Mouse (Mus musculus) lung, adult 2 months (tissue): ENCODE results near the gene B230217C12Rik. TPM values are rescaled to one million over a fixed set of nuclear protein-coding genes. Genes with fewer than 3 reads are reported as not detected.
A peak's percentile ranks its signal among the peaks of the same experiment; 100 is the strongest.

ENCODE experiments used
- DNase-seq: peaks from one replicate; pipeline ENCODE4 v3.0.0; 2022
- H3K4me1 ChIP-seq: fragments of 200-500 bp; 2 replicates; pipeline ENCODE4 v1.6.1; 2011; ENCODE audit warnings: low read length; ENCODE audit not compliant: control insufficient read depth, insufficient read depth
- H3K4me3 ChIP-seq: fragments of 200-500 bp; replicated peaks from 2 replicates; pipeline ENCODE3; 2011; ENCODE audit warnings: low read depth, mild to moderate bottlenecking, control low read depth, low read length; ENCODE audit errors: extremely low read depth
- CTCF ChIP-seq: fragments of 200-500 bp; IDR thresholded peaks from 2 replicates; pipeline ENCODE4 v1.5.1; 2011; ENCODE audit warnings: mild to moderate bottlenecking, low read length, control low read depth; ENCODE audit not compliant: insufficient read depth
- POLR2A ChIP-seq: fragments of 200-500 bp; IDR thresholded peaks from 2 replicates; pipeline ENCODE4 v1.6.1; 2011; ENCODE audit warnings: low read depth, mild to moderate bottlenecking, control low read depth, low read length, borderline replicate concordance; ENCODE audit errors: extremely low read depth
- WGBS: fragments of 180-500 bp; shearing (Covaris S2); methylation state at CpG from one replicate; pipeline ENCODE4 v1.1.7; 2018; 5-methylcytosine and 5-hydroxymethylcytosine counted together
- polyA plus RNA-seq: library from polyadenylated mRNA; depleted of rRNA; stranded (reverse); fragments of >200 nt; gene quantifications from 2 replicates; pipeline ENCODE4 v1.2.3, GENCODE M21; 2012

B230217C12Rik gene
- polyA plus RNA-seq, 1 experiment: 4.5 TPM

DNA sequence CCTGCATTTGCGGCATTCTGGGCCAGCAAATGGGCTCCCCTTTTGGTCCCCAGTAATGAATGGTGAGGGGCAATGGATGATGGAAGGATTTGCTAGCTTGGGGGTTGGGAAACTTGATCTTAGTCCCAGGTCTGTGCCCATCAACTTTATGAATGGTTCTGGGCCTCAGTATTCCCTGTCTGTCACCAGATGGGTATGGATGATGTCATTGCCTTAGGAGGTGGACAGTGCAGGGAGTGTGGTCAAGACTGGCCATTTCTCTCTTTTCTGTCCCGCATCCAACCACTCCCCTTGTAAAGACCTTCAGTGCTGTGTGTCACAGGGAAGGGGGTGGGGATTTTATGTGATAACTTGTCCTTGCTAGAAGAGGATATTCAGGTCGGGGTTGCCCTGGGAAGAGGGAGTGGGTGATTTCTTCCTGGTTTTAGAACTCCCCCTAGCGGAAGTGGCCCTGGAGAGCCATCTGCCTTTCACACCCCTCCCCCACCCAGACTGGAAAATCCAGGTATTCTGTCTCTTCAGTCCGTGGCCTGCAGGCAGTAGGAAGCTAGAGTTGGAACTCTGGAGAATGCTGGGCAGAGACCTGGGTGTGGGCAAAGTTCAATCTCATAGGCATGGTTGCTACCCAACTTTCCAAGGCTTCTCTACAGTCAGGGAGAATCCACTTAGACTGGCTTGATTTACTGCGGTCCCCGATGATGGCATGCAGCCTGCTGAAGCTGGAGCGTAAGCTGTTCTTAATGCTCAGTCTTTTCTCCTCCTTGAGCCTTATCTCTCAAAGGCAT lies 39.0 kb upstream of the B230217C12Rik start:
- Histone ChIP-seq H3K4me1 (peaks cover 35% of the 10 kb centered on the region), H3K4me3 (peak overlapping the region; percentile 11)
- WGBS: 24% methylated on average over 8 of the region's 8 CpGs
- TF ChIP-seq CTCF (no peak), POLR2A (no peak)
- peak; percentile 55 for DNase-seq

DNA sequence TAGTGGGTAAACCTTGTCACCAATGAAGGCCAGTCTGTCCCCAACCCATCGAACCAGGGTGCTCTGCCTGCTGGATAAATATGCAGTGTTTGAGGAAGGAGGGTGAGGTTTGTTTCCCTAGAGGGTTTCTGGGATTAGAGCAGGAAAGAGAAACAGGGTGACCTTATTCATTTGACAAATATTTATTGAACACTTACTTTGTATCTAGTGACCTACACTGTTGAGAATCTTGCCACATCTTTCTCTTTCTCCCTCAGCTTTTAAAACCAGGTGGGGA lies 38.4 kb upstream of the B230217C12Rik start:
- no peak for DNase-seq
- TF ChIP-seq CTCF (no peak), POLR2A (no peak)
- WGBS: 13% methylated on average over 1 of the region's 1 CpGs
- Histone ChIP-seq H3K4me1 (peaks cover 35% of the 10 kb centered on the region), H3K4me3 (no peak overlapping the region)

DNA sequence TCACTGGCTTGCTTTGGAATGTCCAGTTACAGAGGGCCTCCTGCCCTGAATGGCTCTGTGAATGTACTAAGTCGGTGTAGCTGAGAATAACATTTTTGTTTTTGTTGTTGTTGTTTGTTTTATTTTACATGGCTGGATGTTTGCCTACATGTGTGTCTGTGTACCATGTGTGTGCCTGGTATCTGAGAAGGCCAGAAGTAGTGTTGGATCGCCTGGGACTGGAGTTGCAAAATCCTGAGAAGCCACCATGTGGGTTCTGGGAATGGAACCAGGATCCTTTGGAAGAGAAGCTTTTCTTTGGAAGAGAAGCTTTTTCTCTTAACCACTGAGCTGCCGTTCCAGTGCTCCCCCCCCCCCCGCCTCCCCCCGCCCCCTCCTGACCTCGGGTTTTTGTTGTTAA lies 38.1 kb upstream of the B230217C12Rik start:
- no peak for TF ChIP-seq CTCF
- no peak for TF ChIP-seq POLR2A
- H3K4me1 ChIP-seq: peaks cover 35% of the 10 kb centered on the region
- DNase-seq: no peak
- H3K4me3 ChIP-seq: no peak overlapping the region
- WGBS: 43% methylated on average over 6 of the region's 6 CpGs

DNA sequence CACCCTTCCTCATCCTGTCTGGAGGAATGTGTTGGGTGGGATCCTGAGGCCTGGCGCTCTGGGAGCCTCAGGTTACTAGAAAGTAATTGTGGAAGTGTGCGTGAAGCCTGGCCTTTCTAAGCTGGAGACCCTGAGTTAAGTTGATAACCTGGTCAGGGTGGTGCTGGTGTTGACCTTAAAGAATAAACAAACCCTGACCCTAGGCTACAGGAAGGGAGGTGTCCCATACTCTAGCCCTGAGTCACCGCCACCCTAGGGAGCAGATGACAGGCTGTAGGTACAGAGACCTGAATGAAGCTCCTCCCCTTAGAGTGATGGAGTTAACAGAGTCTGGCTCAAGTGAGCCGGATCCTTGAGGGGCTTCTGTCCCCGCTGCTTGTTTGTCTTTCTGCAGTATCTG lies 36.7 kb upstream of the B230217C12Rik start:
- WGBS: 44% methylated on average over 5 of the region's 5 CpGs
- no peak for TF ChIP-seq CTCF
- TF ChIP-seq POLR2A: no peak
- DNase-seq: no peak
- peaks cover 48% of the 10 kb centered on the region for H3K4me1 ChIP-seq
- H3K4me3 ChIP-seq: no peak overlapping the region

DNA sequence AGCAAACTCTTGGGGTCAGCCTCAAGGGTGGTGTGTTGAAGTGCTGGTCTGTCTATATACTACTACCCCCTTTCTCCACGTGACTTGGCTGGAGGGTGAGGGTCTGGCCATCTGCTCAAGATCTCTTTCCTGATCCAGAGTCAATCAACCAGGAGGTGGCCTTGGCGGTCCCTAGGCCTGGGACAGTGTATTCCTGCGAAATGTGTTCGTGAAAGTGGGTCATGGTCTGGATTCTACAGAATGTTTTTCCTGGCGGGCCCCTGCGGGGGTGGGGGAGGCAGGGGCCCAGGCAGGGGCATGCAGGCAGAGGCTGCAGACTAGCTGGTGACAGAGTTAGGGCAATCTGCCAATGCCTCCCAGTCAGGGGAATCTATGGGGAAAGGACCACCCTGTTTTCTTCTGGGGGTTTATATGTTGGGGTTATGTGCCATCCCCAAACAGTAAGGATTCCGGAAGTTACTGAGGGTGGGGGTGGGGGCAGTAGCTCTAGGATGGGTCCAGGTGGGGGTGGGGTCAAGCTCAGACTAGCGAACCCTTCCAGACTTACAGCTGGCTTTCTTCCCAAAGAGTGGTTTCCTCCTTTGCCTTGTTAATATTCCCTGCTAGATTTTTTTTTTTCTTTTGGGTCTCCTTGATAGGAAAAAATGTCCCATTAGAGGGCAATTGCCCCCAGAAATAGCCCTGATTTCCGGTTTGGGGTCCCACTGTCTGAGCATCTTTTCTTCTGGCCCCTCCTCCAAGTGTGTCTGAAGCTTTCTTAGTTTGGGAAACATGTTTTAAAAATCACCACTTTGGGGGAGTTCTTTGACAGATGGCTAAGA lies 35.5 kb upstream of the B230217C12Rik start:
- TF ChIP-seq POLR2A (no peak), CTCF (no peak)
- DNase-seq: no peak
- peaks cover 59% of the 10 kb centered on the region for H3K4me1 ChIP-seq
- 18% methylated on average over 9 of the region's 9 CpGs for WGBS
- no peak overlapping the region for H3K4me3 ChIP-seq

DNA sequence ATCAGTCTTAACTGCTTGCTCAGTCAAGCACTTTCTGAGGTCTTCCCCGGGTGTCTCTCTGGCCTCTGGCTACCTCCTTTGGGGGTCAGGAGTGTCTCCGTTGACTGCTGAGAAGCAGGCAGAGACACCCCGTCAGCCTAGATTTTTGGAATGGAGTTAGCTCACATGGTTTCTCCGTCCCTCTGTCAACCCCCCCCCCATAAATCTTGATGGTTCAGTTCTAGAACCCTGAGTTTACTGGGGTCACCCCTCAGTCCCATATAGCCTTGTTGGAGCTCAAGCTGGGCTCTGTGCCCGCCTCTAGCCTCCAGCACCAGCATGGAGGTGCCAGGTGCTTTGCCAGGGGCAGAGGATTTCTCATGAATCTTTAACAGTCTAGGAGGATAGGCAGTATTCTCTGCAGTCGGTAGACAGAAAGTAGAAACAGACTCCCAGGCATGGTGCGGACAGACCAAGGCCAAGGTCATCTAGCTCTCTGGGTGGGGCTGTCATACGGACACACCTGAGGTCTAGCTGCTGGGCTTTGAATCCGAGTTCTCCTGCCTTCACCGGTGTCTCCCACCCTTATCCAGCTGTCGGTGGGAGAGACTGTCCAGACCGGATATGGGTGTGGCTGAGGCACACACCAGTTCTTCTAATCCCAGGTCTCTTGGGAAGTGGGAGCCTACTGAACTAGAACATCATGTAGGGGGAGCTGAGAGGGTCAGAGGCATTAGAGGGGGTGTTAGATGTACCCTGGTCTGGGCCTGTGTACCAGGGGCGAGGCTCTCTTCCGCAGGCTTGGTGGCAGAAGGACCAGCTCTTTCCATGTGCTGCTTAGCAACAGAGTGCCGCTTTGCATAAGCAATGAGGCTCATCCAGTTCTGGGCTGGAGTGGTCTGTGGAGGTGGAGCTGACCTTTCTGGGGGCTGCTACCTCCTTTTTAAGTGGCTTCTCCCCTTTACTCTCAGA lies 34.6 kb upstream of the B230217C12Rik start:
- no peak for DNase-seq
- WGBS: 25% methylated on average over 15 of the region's 15 CpGs
- TF ChIP-seq POLR2A (no peak), CTCF (no peak)
- Histone ChIP-seq H3K4me3 (no peak overlapping the region), H3K4me1 (peaks cover 64% of the 10 kb centered on the region)

DNA sequence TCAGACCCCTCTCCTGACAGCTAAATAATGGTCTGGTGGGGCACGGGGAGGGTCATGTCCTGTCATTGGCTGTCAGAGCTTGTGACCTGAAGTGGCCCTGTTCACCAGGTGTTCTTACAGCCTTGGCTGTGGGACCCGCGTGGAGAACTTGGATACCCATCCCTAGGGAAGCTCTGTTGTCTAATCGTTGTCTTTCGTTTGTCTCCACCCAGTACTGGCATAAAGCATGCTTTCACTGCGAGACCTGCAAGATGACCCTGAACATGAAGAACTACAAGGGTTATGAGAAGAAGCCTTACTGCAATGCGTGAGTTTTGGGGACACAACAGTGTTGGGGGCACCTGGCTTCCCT lies 34.0 kb upstream of the B230217C12Rik start:
- WGBS: 45% methylated on average over 7 of the region's 7 CpGs
- H3K4me1 ChIP-seq: peaks cover 65% of the 10 kb centered on the region
- no peak for TF ChIP-seq CTCF
- TF ChIP-seq POLR2A: no peak

DNA sequence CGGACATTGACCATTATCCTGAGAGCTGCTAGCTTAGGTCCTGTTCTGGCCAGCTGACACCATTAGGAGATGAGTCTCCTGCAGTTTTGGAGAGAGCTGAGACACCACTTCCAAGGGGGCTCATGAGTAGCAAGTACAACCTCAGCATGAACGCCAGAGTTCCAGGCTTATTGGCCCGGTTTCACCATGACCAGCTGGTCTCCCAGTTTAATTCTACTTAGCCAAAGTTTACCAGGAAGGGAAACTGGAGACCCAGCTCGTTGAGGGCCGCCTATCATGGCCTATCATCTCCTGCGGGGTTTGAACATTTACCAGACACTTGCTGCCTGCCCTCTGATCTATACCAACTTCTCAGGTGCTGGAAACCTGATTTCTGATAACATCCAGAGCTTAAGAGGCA lies 33.0 kb upstream of the B230217C12Rik start:
- WGBS: 31% methylated on average over 6 of the region's 6 CpGs
- Histone ChIP-seq H3K4me1 (peaks cover 63% of the 10 kb centered on the region), H3K4me3 (no peak overlapping the region)
- no peak for DNase-seq
- TF ChIP-seq CTCF: no peak

More for the DNA sequence above, 34.0 kb upstream of the B230217C12Rik start:
- DNase-seq: no peak
- H3K4me3 ChIP-seq: no peak overlapping the region

DNA sequence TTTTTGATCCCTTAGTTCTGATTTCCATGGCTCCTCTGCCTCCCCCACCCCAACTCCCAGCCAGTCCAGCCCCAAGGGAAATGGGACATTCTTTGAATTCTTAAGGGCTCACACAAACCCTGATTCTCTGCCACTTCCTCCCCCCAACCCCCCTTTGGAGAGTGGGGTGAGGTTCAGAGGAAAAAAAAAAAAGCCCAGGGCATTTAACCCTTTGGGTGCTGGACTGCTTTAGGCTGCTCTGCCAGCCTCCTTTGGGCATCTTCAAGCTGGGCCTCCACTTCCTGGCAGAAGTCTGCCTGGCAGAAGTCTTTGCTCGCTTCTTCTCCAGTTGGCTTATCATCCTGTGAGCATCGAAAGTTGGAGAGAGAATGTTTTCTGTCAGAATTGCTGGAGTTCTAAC lies 32.5 kb upstream of the B230217C12Rik start:
- DNase-seq: no peak
- TF ChIP-seq POLR2A (no peak), CTCF (no peak)

More for the DNA sequence above, 32.5 kb upstream of the B230217C12Rik start:
- H3K4me1 ChIP-seq: peaks cover 66% of the 10 kb centered on the region
- WGBS: 21% methylated on average over 2 of the region's 2 CpGs
- H3K4me3 ChIP-seq: no peak overlapping the region
